7 mouse cellular contexts compared by ENCODE assay signal in genomic region chr11:85524186-85524585, GRCm38 (mm10).
DNase-seq lines count a peak whose midpoint lies in the region; ATAC-seq and TF ChIP-seq lines count a peak whose summit lies in the region.

No protein-coding gene starts in this region.

- peak; percentile 90 for DNase-seq in brain, embryonic 14.5 days (ENCODE audit: low read depth)
- peak; percentile 78 for DNase-seq in limb, embryonic 14.5 days (ENCODE audit: low spot score)
- DNase-seq in spleen, adult 2 months (ENCODE audit: low read depth in 1 of 2, low spot score in 2 of 2) = peak; percentile 11 to 41

- peak overlapping the region; percentile 49 for H3K4me2 ChIP-seq in embryonic facial prominence, embryonic 15.5 days (replicated peaks)
- H3K4me2 ChIP-seq in heart, embryonic 12.5 days = peak overlapping the region; percentile 57
- peak overlapping the region; percentile 37 for H3K4me2 ChIP-seq in kidney, embryonic 16.5 days (replicated peaks; ENCODE audit: low read depth, low read length)
- peak overlapping the region; percentile 51 for H3K4me2 ChIP-seq in limb, embryonic 14.5 days (replicated peaks; ENCODE audit: low read depth, low read length, severe bottlenecking)
- H3K4me2 ChIP-seq in midbrain, embryonic 15.5 days = peak overlapping the region; percentile 65

- H3K9me3 ChIP-seq in embryonic facial prominence, embryonic 15.5 days (replicated peaks) = no peaks in the 10 kb centered on the region
- H3K9me3 ChIP-seq in heart, embryonic 12.5 days (replicated peaks) = no peaks in the 10 kb centered on the region
- no peaks in the 10 kb centered on the region for H3K9me3 ChIP-seq in kidney, embryonic 16.5 days (ENCODE audit: low read length)
- H3K9me3 ChIP-seq in limb, embryonic 14.5 days (ENCODE audit: control insufficient read depth, low read length) = no peaks in the 10 kb centered on the region
- H3K9me3 ChIP-seq in midbrain, embryonic 15.5 days = no peaks in the 10 kb centered on the region

- no peak for ATAC-seq in embryonic facial prominence, embryonic 15.5 days (ENCODE audit: insufficient number of reproducible peaks, low FRiP score, low TSS enrichment, low read depth)
- ATAC-seq in heart, embryonic 12.5 days (ENCODE audit: insufficient number of reproducible peaks, low FRiP score) = 0 out of 2 replicates have a peak, but pooled peaks have one; percentile 42
- ATAC-seq in kidney, embryonic 16.5 days (ENCODE audit: low FRiP score, low TSS enrichment) = 0 out of 2 replicates have a peak, but pooled peaks have one; percentile 60
- ATAC-seq in limb, embryonic 14.5 days (ENCODE audit: low FRiP score, low read depth) = no peak
- ATAC-seq in midbrain, embryonic 15.5 days (replicated peaks) = 0 out of 2 replicates have a peak, but pooled peaks have one; percentile 37

- no peak for TF ChIP-seq POLR2A in brain, embryonic 14.5 days (IDR thresholded peaks at IDR 0.05; ENCODE audit: borderline replicate concordance, extremely low read depth, insufficient read depth, insufficient read length, poor library complexity, severe bottlenecking)
- no peak for TF ChIP-seq POLR2A in limb, embryonic 14.5 days (IDR thresholded peaks at IDR 0.05; ENCODE audit: borderline replicate concordance, extremely low read depth, insufficient read depth, insufficient read length)
- TF ChIP-seq POLR2A in spleen, adult 2 months (IDR thresholded peaks at IDR 0.05; ENCODE audit: low read depth, low read length) = no peak

- H3K4me1 ChIP-seq in embryonic facial prominence, embryonic 15.5 days = peaks cover 34% of the 10 kb centered on the region
- H3K4me1 ChIP-seq in heart, embryonic 12.5 days (replicated peaks) = peaks cover 32% of the 10 kb centered on the region
- H3K4me1 ChIP-seq in kidney, embryonic 16.5 days (ENCODE audit: insufficient read depth, low read length) = peaks cover 35% of the 10 kb centered on the region
- peaks cover 39% of the 10 kb centered on the region for H3K4me1 ChIP-seq in limb, embryonic 14.5 days (ENCODE audit: control insufficient read depth, insufficient read depth, low read length)
- H3K4me1 ChIP-seq in midbrain, embryonic 15.5 days = peaks cover 19% of the 10 kb centered on the region
- no peaks in the 10 kb centered on the region; the same call in 1 of the 2 replicates for H3K4me1 ChIP-seq in spleen, adult 2 months (ENCODE audit: control insufficient read depth, insufficient read depth, insufficient read length)

- peak overlapping the region; percentile 65 for H3K27ac ChIP-seq in embryonic facial prominence, embryonic 15.5 days (replicated peaks)
- H3K27ac ChIP-seq in heart, embryonic 12.5 days (ENCODE audit: poor library complexity, severe bottlenecking) = no peak overlapping the region
- H3K27ac ChIP-seq in kidney, embryonic 16.5 days (ENCODE audit: low read length) = peak overlapping the region; percentile 86
- H3K27ac ChIP-seq in limb, embryonic 14.5 days (replicated peaks; ENCODE audit: low read depth, low read length) = no peak overlapping the region
- H3K27ac ChIP-seq in midbrain, embryonic 15.5 days = no peak overlapping the region
- H3K27ac ChIP-seq in spleen, adult 2 months (ENCODE audit: insufficient read depth, low read length) = no peak overlapping the region

- no peaks in the 10 kb centered on the region for H3K36me3 ChIP-seq in embryonic facial prominence, embryonic 15.5 days
- H3K36me3 ChIP-seq in heart, embryonic 12.5 days = no peaks in the 10 kb centered on the region
- no peaks in the 10 kb centered on the region for H3K36me3 ChIP-seq in kidney, embryonic 16.5 days (ENCODE audit: insufficient read depth, low read length)
- no peaks in the 10 kb centered on the region for H3K36me3 ChIP-seq in limb, embryonic 14.5 days (ENCODE audit: control insufficient read depth, insufficient read depth, low read length)
- H3K36me3 ChIP-seq in midbrain, embryonic 15.5 days (replicated peaks) = no peaks in the 10 kb centered on the region
- H3K36me3 ChIP-seq in spleen, adult 2 months (ENCODE audit: control insufficient read depth, insufficient read depth, low read length) = no peaks in the 10 kb centered on the region

- no peak overlapping the region for H3K9ac ChIP-seq in embryonic facial prominence, embryonic 15.5 days
- H3K9ac ChIP-seq in heart, embryonic 12.5 days = no peak overlapping the region
- H3K9ac ChIP-seq in kidney, embryonic 16.5 days (replicated peaks; ENCODE audit: low read length) = peak overlapping the region; percentile 0; the same call in 1 of the 2 replicates
- no peak overlapping the region for H3K9ac ChIP-seq in limb, embryonic 14.5 days (ENCODE audit: low read depth, low read length, severe bottlenecking)
- H3K9ac ChIP-seq in midbrain, embryonic 15.5 days = peak overlapping the region; percentile 34; the same call in 1 of the 2 replicates

- H3K4me3 ChIP-seq in embryonic facial prominence, embryonic 15.5 days (replicated peaks) = peak overlapping the region; percentile 26
- H3K4me3 ChIP-seq in heart, embryonic 12.5 days = peak overlapping the region; percentile 23
- H3K4me3 ChIP-seq in kidney, embryonic 16.5 days (ENCODE audit: low read length) = peak overlapping the region; percentile 6
- H3K4me3 ChIP-seq in limb, embryonic 14.5 days (replicated peaks; ENCODE audit: low read length) = peak overlapping the region; percentile 18
- peak overlapping the region; percentile 30 for H3K4me3 ChIP-seq in midbrain, embryonic 15.5 days
- H3K4me3 ChIP-seq in spleen, adult 2 months (ENCODE audit: extremely low read depth, insufficient read depth, insufficient read length) = no peak overlapping the region

- 7% methylated on average over 12 of the region's 12 CpGs for WGBS in embryonic facial prominence, embryonic 15.5 days
- WGBS in heart, embryonic 12.5 days = 40% methylated on average over 12 of the region's 12 CpGs
- WGBS in kidney, embryonic 16.5 days = 27% methylated on average over 12 of the region's 12 CpGs
- 30% methylated on average over 12 of the region's 12 CpGs for WGBS in limb, embryonic 14.5 days
- 3% methylated on average over 12 of the region's 12 CpGs for WGBS in midbrain, embryonic 15.5 days
- 48% methylated on average over 12 of the region's 12 CpGs for WGBS in spleen, adult 2 months

- no peaks in the 10 kb centered on the region for H3K27me3 ChIP-seq in embryonic facial prominence, embryonic 15.5 days
- peaks cover 13% of the 10 kb centered on the region for H3K27me3 ChIP-seq in heart, embryonic 12.5 days (replicated peaks)
- peaks cover 8% of the 10 kb centered on the region for H3K27me3 ChIP-seq in kidney, embryonic 16.5 days (ENCODE audit: insufficient read depth, low read length)
- peaks cover 10% of the 10 kb centered on the region for H3K27me3 ChIP-seq in limb, embryonic 14.5 days (ENCODE audit: control insufficient read depth, insufficient read depth, low read length)
- H3K27me3 ChIP-seq in midbrain, embryonic 15.5 days (replicated peaks) = peaks cover 41% of the 10 kb centered on the region
- no peaks in the 10 kb centered on the region for H3K27me3 ChIP-seq in spleen, adult 2 months (ENCODE audit: control insufficient read depth, insufficient read depth, low read length)

- TF ChIP-seq CTCF in brain, embryonic 14.5 days (IDR thresholded peaks at IDR 0.05; ENCODE audit: borderline replicate concordance, extremely low read depth, insufficient read depth, insufficient read length) = no peak
- no peak for TF ChIP-seq CTCF in spleen, adult 2 months (IDR thresholded peaks at IDR 0.05; ENCODE audit: extremely low read depth, insufficient read depth, insufficient read length, insufficient replicate concordance)

Comparison
In these comparisons a context has a peak if more than half of its experiments do, and no peak if none do; other contexts are left out.
1. DNase-seq: peak in every context shown above with its lines; median percentile 90 in brain, embryonic 14.5 days; 78 in limb, embryonic 14.5 days; 26 in spleen, adult 2 months.
2. ATAC-seq: peak in heart, embryonic 12.5 days (single experiment), kidney, embryonic 16.5 days (single experiment) and midbrain, embryonic 15.5 days (single experiment); none in embryonic facial prominence, embryonic 15.5 days (single experiment) and limb, embryonic 14.5 days (single experiment).
3. H3K27ac ChIP-seq: peak in embryonic facial prominence, embryonic 15.5 days (single experiment) and kidney, embryonic 16.5 days (single experiment); none in heart, embryonic 12.5 days (single experiment), limb, embryonic 14.5 days (single experiment), midbrain, embryonic 15.5 days (single experiment) and spleen, adult 2 months (single experiment).
4. H3K9ac ChIP-seq: peak in kidney, embryonic 16.5 days (single experiment) and midbrain, embryonic 15.5 days (single experiment); none in embryonic facial prominence, embryonic 15.5 days (single experiment), heart, embryonic 12.5 days (single experiment) and limb, embryonic 14.5 days (single experiment).
5. Peak in every context shown above with its lines, with median percentiles within 50 percentile points of each other: H3K4me2 ChIP-seq.